13 mouse cellular contexts compared by ENCODE assay signal in genomic region chr1:185098975-185099958, GRCm38 (mm10).
DNase-seq lines count a peak whose midpoint lies in the region; ATAC-seq and TF ChIP-seq lines count a peak whose summit lies in the region.
"Had no signal": no experiment of that assay in that cellular context is flagged by ENCODE, and none has a peak within 500 bp of the region (broad histone marks: within the 10 kb centered on the region; RNA-seq: fewer than 3 reads in every experiment).

No protein-coding gene starts in this region.

- H3K4me3 ChIP-seq in lung, embryonic 14.5 days (ENCODE audit: low read depth, low read length) = no peak overlapping the region
- no peak overlapping the region for H3K4me3 ChIP-seq in hindbrain, embryonic 11.5 days (ENCODE audit: low read depth, low read length)
- 0 out of 2 replicates have a peak overlapping the region, but pooled peaks have one; percentile 1 for H3K4me3 ChIP-seq in neural tube, embryonic 12.5 days
- H3K4me3 ChIP-seq: lung, embryonic 15.5 days had no signal

- no peak for ATAC-seq in lung, embryonic 14.5 days (ENCODE audit: insufficient read depth)
- ATAC-seq in hindbrain, embryonic 11.5 days (ENCODE audit: low FRiP score) = 0 out of 2 replicates have a peak, but pooled peaks have one; percentile 31
- no peak for ATAC-seq in neural tube, embryonic 12.5 days (ENCODE audit: low FRiP score, low read depth)

- H3K36me3 ChIP-seq in lung, embryonic 14.5 days (ENCODE audit: insufficient read depth) = no peaks in the 10 kb centered on the region
- H3K36me3 ChIP-seq in hindbrain, embryonic 11.5 days (ENCODE audit: control insufficient read depth, insufficient read depth, low read length) = no peaks in the 10 kb centered on the region
- H3K36me3 ChIP-seq in neural tube, embryonic 12.5 days = no peaks in the 10 kb centered on the region
- H3K36me3 ChIP-seq: G1E; lung, embryonic 15.5 days had no signal

- 41% methylated on average over 18 of the region's 18 CpGs for WGBS in lung, embryonic 14.5 days
- 12% methylated on average over 18 of the region's 18 CpGs for WGBS in hindbrain, embryonic 11.5 days
- 15% methylated on average over 18 of the region's 18 CpGs for WGBS in neural tube, embryonic 12.5 days

- no peak overlapping the region; the same call in 1 of the 2 replicates for H3K27ac ChIP-seq in lung, embryonic 14.5 days (ENCODE audit: low read depth)
- no peak overlapping the region for H3K27ac ChIP-seq in hindbrain, embryonic 11.5 days (ENCODE audit: low read depth, low read length)
- H3K27ac ChIP-seq in neural tube, embryonic 12.5 days = no peak overlapping the region
- H3K27ac ChIP-seq: lung, embryonic 15.5 days had no signal

- H3K4me1 ChIP-seq in lung, embryonic 14.5 days (ENCODE audit: insufficient read depth) = peaks cover 4% of the 10 kb centered on the region
- 0 out of 2 replicates have a peak, but pooled peaks cover 7% of the 10 kb centered on the region for H3K4me1 ChIP-seq in hindbrain, embryonic 11.5 days (replicated peaks; ENCODE audit: control insufficient read depth, insufficient read depth, low read length)
- H3K4me1 ChIP-seq in neural tube, embryonic 12.5 days = peaks cover 8% of the 10 kb centered on the region; the same call in 1 of the 2 replicates

- peak; percentile 39 for DNase-seq in lung, embryonic 14.5 days
- DNase-seq in lung, adult 18-20 months = no peak
- DNase-seq in embryo, embryonic 9.5 days (ENCODE audit: extremely low spot score) = peak; percentile 31
- DNase-seq in hindbrain, embryonic 11.5 days (ENCODE audit: low spot score) = peak; percentile 53
- DNase-seq in left cerebral cortex, adult 18-20 months (ENCODE audit: low spot score in 2 of 2) = no peak
- no peak for DNase-seq in cerebellum, postnatal 4 days (ENCODE audit: low spot score in 2 of 2)
- DNase-seq: adrenal gland, postnatal 10 days; cerebellum, adult 18-20 months; heart, postnatal 4 days; kidney, postnatal 14 days had no signal

- no peak overlapping the region for H3K9ac ChIP-seq in lung, embryonic 14.5 days
- no peak overlapping the region for H3K9ac ChIP-seq in hindbrain, embryonic 11.5 days (ENCODE audit: low read depth, low read length)
- no peak overlapping the region for H3K9ac ChIP-seq in neural tube, embryonic 12.5 days
- H3K9ac ChIP-seq: lung, embryonic 15.5 days had no signal

- H3K9me3 ChIP-seq in lung, embryonic 14.5 days (ENCODE audit: low read depth, low read length) = no peaks in the 10 kb centered on the region
- H3K9me3 ChIP-seq in hindbrain, embryonic 11.5 days (ENCODE audit: control insufficient read depth, low read length) = no peaks in the 10 kb centered on the region
- H3K9me3 ChIP-seq in neural tube, embryonic 12.5 days = no peaks in the 10 kb centered on the region
- H3K9me3 ChIP-seq: G1E; lung, embryonic 15.5 days had no signal

- H3K27me3 ChIP-seq in lung, embryonic 14.5 days (ENCODE audit: insufficient read depth, low read length) = no peaks in the 10 kb centered on the region
- H3K27me3 ChIP-seq in hindbrain, embryonic 11.5 days (ENCODE audit: control insufficient read depth, insufficient read depth, low read length) = no peaks in the 10 kb centered on the region
- no peaks in the 10 kb centered on the region for H3K27me3 ChIP-seq in neural tube, embryonic 12.5 days (replicated peaks)

- TF ChIP-seq CTCF in lung, embryonic 14.5 days (IDR thresholded peaks at IDR 0.05; ENCODE audit: low read depth) = no peak

- H3K4me2 ChIP-seq in lung, embryonic 14.5 days = no peak overlapping the region
- H3K4me2 ChIP-seq in hindbrain, embryonic 11.5 days (replicated peaks; ENCODE audit: low read depth, low read length) = 0 out of 2 replicates have a peak overlapping the region, but pooled peaks have one; percentile 19
- H3K4me2 ChIP-seq in neural tube, embryonic 12.5 days (replicated peaks) = peak overlapping the region; percentile 31; the same call in 1 of the 2 replicates
- H3K4me2 ChIP-seq: lung, embryonic 15.5 days had no signal

Comparison
In these comparisons a context has a peak if more than half of its experiments do, and no peak if none do; other contexts are left out.
1. DNase-seq: peak in lung, embryonic 14.5 days (single experiment), embryo, embryonic 9.5 days (single experiment) and hindbrain, embryonic 11.5 days (single experiment); none in lung, adult 18-20 months (0 of 2), left cerebral cortex, adult 18-20 months (0 of 2) and cerebellum, postnatal 4 days (0 of 2).